Mouse (Mus musculus): ENCODE data around the gene Rtn1.

DNA sequence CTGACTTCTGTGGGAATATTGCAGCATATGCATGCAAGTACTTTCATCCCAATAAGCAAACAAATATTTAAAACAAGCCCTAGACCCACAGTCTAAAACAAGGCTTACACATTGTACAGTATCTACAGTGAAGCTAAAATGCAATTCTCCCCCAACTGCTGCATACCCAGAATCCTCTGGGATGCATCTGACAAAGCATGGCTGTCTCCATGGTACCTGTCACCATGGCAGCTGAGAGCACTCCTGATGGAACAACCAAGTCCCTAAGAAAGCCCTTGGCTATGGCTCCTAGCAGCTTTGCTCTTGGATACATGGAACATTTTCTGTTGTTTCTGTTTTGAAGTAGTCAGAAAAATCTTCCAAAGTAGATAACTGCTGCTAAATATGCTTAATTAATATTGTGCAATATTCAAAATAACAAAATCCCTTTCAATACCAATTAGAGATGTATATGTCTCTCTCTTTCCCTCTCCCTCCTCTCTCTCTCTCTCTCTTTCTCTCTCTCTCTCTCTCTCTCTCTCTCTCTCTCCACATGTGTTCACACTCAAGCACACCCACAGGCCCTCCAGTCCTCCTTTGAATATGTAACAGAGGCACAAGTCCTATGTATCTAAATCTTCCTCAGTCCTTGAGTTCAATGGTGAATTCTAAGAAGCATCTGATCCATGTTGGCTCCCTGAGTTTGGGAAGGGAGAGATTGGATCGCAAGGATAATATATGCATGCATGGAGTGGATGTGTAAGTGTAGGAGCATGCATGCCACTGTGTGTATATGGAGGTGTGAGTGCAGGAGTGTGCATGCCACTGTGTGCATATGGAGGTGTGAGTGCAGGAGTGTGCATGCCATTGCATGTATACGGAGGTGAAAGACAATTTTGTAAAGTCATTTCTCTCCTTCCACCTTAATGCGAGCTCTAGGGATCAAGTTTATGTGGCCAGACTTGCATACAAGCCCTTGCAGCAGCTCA is 143.3 kb downstream of the Rtn1 start:
- no peak for TF ChIP-seq CTCF (IDR thresholded peaks at IDR 0.05; ENCODE audit: borderline replicate concordance, insufficient read depth, low read depth, low read length)
- TF ChIP-seq POLR2A (IDR thresholded peaks at IDR 0.05; ENCODE audit: borderline replicate concordance, insufficient read depth, low read length) = no peak

All from cerebellum, adult 2 months (tissue).